25 mouse cellular contexts compared by ENCODE assay signal in genomic region chr13:74822095-74822494, GRCm38 (mm10). TPM values are rescaled to one million over a fixed set of nuclear protein-coding genes. Genes with fewer than 3 reads are reported as not detected.
DNase-seq lines count a peak whose midpoint lies in the region; ATAC-seq and TF ChIP-seq lines count a peak whose summit lies in the region.
"Had no signal": no experiment of that assay in that cellular context is flagged by ENCODE, and none has a peak within 500 bp of the region (broad histone marks: within the 10 kb centered on the region; RNA-seq: fewer than 3 reads in every experiment).

No protein-coding gene starts in this region.

- H3K27ac ChIP-seq in stomach, embryonic 15.5 days, result no peak overlapping the region
- H3K27ac ChIP-seq in gastrocnemius, adult 2 months, result no peak overlapping the region
- H3K27ac ChIP-seq: forebrain, embryonic 10.5 days; heart, embryonic 15.5 days; hindbrain, embryonic 13.5 days; limb, embryonic 12.5 days; liver, embryonic 12.5 days; midbrain, embryonic 12.5 days had no signal

- no peak overlapping the region for H3K9ac ChIP-seq in stomach, embryonic 15.5 days
- H3K9ac ChIP-seq: heart, embryonic 15.5 days; hindbrain, embryonic 13.5 days; limb, embryonic 12.5 days; liver, embryonic 12.5 days; midbrain, embryonic 12.5 days had no signal

- H3K4me2 ChIP-seq in stomach, embryonic 15.5 days, result no peak overlapping the region
- H3K4me2 ChIP-seq: heart, embryonic 15.5 days; hindbrain, embryonic 13.5 days; limb, embryonic 12.5 days; liver, embryonic 12.5 days; midbrain, embryonic 12.5 days had no signal

- 57% methylated on average over 3 of the region's 3 CpGs for WGBS in stomach, embryonic 15.5 days

- no peaks in the 10 kb centered on the region for H3K36me3 ChIP-seq in stomach, embryonic 15.5 days
- H3K36me3 ChIP-seq: forebrain, embryonic 10.5 days; heart, embryonic 15.5 days; hindbrain, embryonic 13.5 days; limb, embryonic 12.5 days; liver, embryonic 12.5 days; midbrain, embryonic 12.5 days had no signal

- no peak for DNase-seq in frontal cortex, postnatal 14 days (ENCODE audit: low spot score in 2 of 2)
- DNase-seq in 416B (ENCODE audit: low read depth) (peak; percentile 68), Patski (ENCODE audit: low read depth, low spot score) (no peak)
- DNase-seq in urinary bladder, postnatal 14 days (ENCODE audit: low spot score), result no peak
- DNase-seq in gastrocnemius, adult 2 months, result no peak
- no peak for DNase-seq in spleen, postnatal 14 days (ENCODE audit: low spot score in 2 of 2)
- DNase-seq: adrenal gland, postnatal 14 days; cerebellum, adult 8-10 months; cerebellum, postnatal 36 days; heart, postnatal 36 days; kidney, adult 8-10 months; kidney, postnatal 10 days; lung, adult 2 months; right cerebral cortex, postnatal 4 days; thymus, postnatal 14 days had no signal

- POLR2A ChIA-PET in Patski (lab: Charles Lee), result no interaction called here

- CTCF ChIA-PET in Patski (lab: Charles Lee), result no interaction called here

- H3K27me3 ChIP-seq in Patski, result peaks cover 6% of the 10 kb centered on the region
- no peaks in the 10 kb centered on the region for H3K27me3 ChIP-seq in stomach, embryonic 15.5 days (replicated peaks)
- H3K27me3 ChIP-seq: heart, embryonic 15.5 days; hindbrain, embryonic 13.5 days; limb, embryonic 12.5 days; liver, embryonic 12.5 days; midbrain, embryonic 12.5 days had no signal

- no peaks in the 10 kb centered on the region for H3K4me1 ChIP-seq in stomach, embryonic 15.5 days
- H3K4me1 ChIP-seq: forebrain, embryonic 10.5 days; heart, embryonic 15.5 days; hindbrain, embryonic 13.5 days; limb, embryonic 12.5 days; liver, embryonic 12.5 days; midbrain, embryonic 12.5 days had no signal

- peak; percentile 84 for ATAC-seq in frontal cortex, adult (ENCODE audit: low TSS enrichment)
- peak; percentile 88 for ATAC-seq in Patski
- ATAC-seq in stomach, embryonic 15.5 days (ENCODE audit: insufficient read depth, low FRiP score, low read depth), result peak; percentile 27; the same call in 1 of the 2 replicates
- ATAC-seq: activated CD4-positive, CD25-positive, alpha-beta regulatory T cell, adult 4 months; forebrain, embryonic 16.5 days; liver, embryonic 12.5 days had no signal

- no peaks in the 10 kb centered on the region for H3K9me3 ChIP-seq in stomach, embryonic 15.5 days
- H3K9me3 ChIP-seq: forebrain, embryonic 10.5 days; heart, embryonic 15.5 days; hindbrain, embryonic 13.5 days; limb, embryonic 12.5 days; liver, embryonic 12.5 days; midbrain, embryonic 12.5 days had no signal

- in situ Hi-C loops in Patski (cut with MboI; ENCODE audit: low pct_unique_long_range_greater_than_20kb), result no loop called here

- no peak overlapping the region for H3K4me3 ChIP-seq in stomach, embryonic 15.5 days (replicated peaks)
- no peak overlapping the region for H3K4me3 ChIP-seq in gastrocnemius, adult 2 months
- H3K4me3 ChIP-seq: forebrain, embryonic 10.5 days; heart, embryonic 15.5 days; hindbrain, embryonic 13.5 days; limb, embryonic 12.5 days; liver, embryonic 12.5 days; midbrain, embryonic 12.5 days had no signal

- intact Hi-C loops in gastrocnemius, adult 2 months (cut with DNase I), result no loop called here

- TF ChIP-seq CTCF in Patski (IDR thresholded peaks at IDR 0.05), result no peak
- TF ChIP-seq CTCF in gastrocnemius, adult 2 months (IDR thresholded peaks at IDR 0.05), result no peak

RNA-seq across cellular contexts. Expression of gene Cast, which starts 13.5 kb away (rescaled TPM):
- polyA plus RNA-seq in Patski (2021), result 86.5 TPM
- 39.0 and 45.4 TPM in 2 replicates for polyA plus RNA-seq in stomach, embryonic 15.5 days (2015; fragmentation: Nextera tagmentation; extraction: Ambion mirVana)
- 10 to 100 TPM; 97.9 to 99.9 TPM for total RNA-seq in gastrocnemius, adult 2 months (2021)

Comparison
In these comparisons a context has a peak if more than half of its experiments do, and no peak if none do; other contexts are left out.
1. ATAC-seq: peak in every context shown above with its lines; median percentile 88 in Patski; 84 in frontal cortex, adult; 27 in stomach, embryonic 15.5 days.